Mouse (Mus musculus) layer of hippocampus, adult 2 months (tissue): ENCODE data around the gene Ndst2. TPM values are rescaled to one million over a fixed set of nuclear protein-coding genes. Genes with fewer than 3 reads are reported as not detected.
A peak's percentile ranks its signal among the peaks of the same experiment; 100 is the strongest.

Source experiments
- DNase-seq, 2 experiments: peaks; one replicate each; pipeline ENCODE4 v3.0.0; 2022; ENCODE audit warnings: low spot score in 2 of 2
- H3K27ac ChIP-seq: fragments of 200-600 bp; 2 replicates; pipeline ENCODE4 v1.8.1; 2022
- H3K4me3 ChIP-seq: fragments of 200-600 bp; 2 replicates; pipeline ENCODE4 v1.8.1; 2022; ENCODE audit warnings: mild to moderate bottlenecking
- CTCF ChIP-seq: fragments of 200-600 bp; conservative IDR thresholded peaks from 2 replicates; pipeline ENCODE4 v1.8.1; 2022; ENCODE audit warnings: antibody characterized with exemption, mild to moderate bottlenecking, moderate library complexity
- total RNA-seq, 2 experiments: library from RNA; stranded (reverse); gene quantifications; 2 replicates each; pipeline ENCODE4 v1.2.3; 2021

The Ndst2 gene
- total RNA-seq, 2 experiments from 2014 or later: 20.4 to 20.9 TPM

GRCm38 (mm10) chr14:20702741-20703381 lies 31.5 kb downstream of the Ndst2 start, which contains the start of gene Chchd1:
Chchd1 (plus strand) TSS chr14:20703006.
- peak; percentile 86 to 91 for DNase-seq
- peak within 1 kb of the TSS; percentile 96 for H3K27ac ChIP-seq
- TF ChIP-seq CTCF: no peak
- H3K4me3 ChIP-seq: peak within 1 kb of the TSS; percentile 97

- H3K27ac ChIP-seq: peak overlapping the region; percentile 96
- TF ChIP-seq CTCF: no peak
Measured at GRCm38 (mm10) chr14:20702096-20702740, 32.1 kb downstream of the Ndst2 start.

GRCm38 (mm10) chr14:20701554-20701953 lies 32.8 kb downstream of the Ndst2 start:
- Histone ChIP-seq H3K27ac (no peak overlapping the region; the same call in 1 of the 2 replicates), H3K4me3 (peak overlapping the region; percentile 97)
- TF ChIP-seq CTCF: no peak
- no peak for DNase-seq

More at GRCm38 (mm10) chr14:20702096-20702740, 32.1 kb downstream of the Ndst2 start:
- peak overlapping the region; percentile 97 for H3K4me3 ChIP-seq
- DNase-seq: no peak

- no peak for TF ChIP-seq CTCF
- H3K4me3 ChIP-seq: no peak overlapping the region
- no peak overlapping the region for H3K27ac ChIP-seq
- DNase-seq: no peak
Measured at GRCm38 (mm10) chr14:20700362-20700761, 34.0 kb downstream of the Ndst2 start.

- Histone ChIP-seq H3K4me3 (peak overlapping the region; percentile 100), H3K27ac (peak overlapping the region; percentile 60; the same call in 1 of the 2 replicates)
- DNase-seq: no peak
- no peak for TF ChIP-seq CTCF
Measured at GRCm38 (mm10) chr14:20698515-20698914, 35.8 kb downstream of the Ndst2 start.

- peak; percentile 77 for TF ChIP-seq CTCF
- peak overlapping the region; percentile 73 for H3K27ac ChIP-seq
- peak overlapping the region; percentile 100 for H3K4me3 ChIP-seq
- peak; percentile 42 to 58 for DNase-seq
Measured at GRCm38 (mm10) chr14:20696986-20697385, 37.4 kb downstream of the Ndst2 start.

- H3K27ac ChIP-seq: peak overlapping the region; percentile 92
- no peak for DNase-seq
- H3K4me3 ChIP-seq: peak overlapping the region; percentile 100
- TF ChIP-seq CTCF: no peak
Measured at GRCm38 (mm10) chr14:20695761-20696520, 38.4 kb downstream of the Ndst2 start.

GRCm38 (mm10) chr14:20694884-20695760 lies 39.2 kb downstream of the Ndst2 start, which contains the start of gene Fut11:
Fut11 (plus strand) TSS chr14:20694968.
- peak within 1 kb of the TSS; percentile 100 for H3K4me3 ChIP-seq
- DNase-seq: peak; percentile 86 to 88
- TF ChIP-seq CTCF: no peak; the same call in 1 of the 2 replicates
- peak within 1 kb of the TSS; percentile 92 for H3K27ac ChIP-seq

- TF ChIP-seq CTCF: no peak
- Histone ChIP-seq H3K27ac (peak overlapping the region; percentile 92), H3K4me3 (peak overlapping the region; percentile 100)
- DNase-seq: no peak
Measured at GRCm38 (mm10) chr14:20694185-20694883, 40.0 kb downstream of the Ndst2 start.

GRCm38 (mm10) chr14:20693589-20694101 lies 40.7 kb downstream of the Ndst2 start:
- Histone ChIP-seq H3K27ac (no peak overlapping the region), H3K4me3 (no peak overlapping the region)
- DNase-seq: no peak
- TF ChIP-seq CTCF: no peak

- no peak for DNase-seq
- no peak overlapping the region for H3K4me3 ChIP-seq
- no peak for TF ChIP-seq CTCF
Measured at GRCm38 (mm10) chr14:20691772-20692171, 42.6 kb downstream of the Ndst2 start.

More at GRCm38 (mm10) chr14:20691772-20692171, 42.6 kb downstream of the Ndst2 start:
- no peak overlapping the region for H3K27ac ChIP-seq
